Mouse (Mus musculus) layer of hippocampus, adult 9-11 months (tissue): ENCODE measurements around the gene Tcf7.
"Not testable (repeated sequence)": the region's sequence is repeated elsewhere in the genome, so short reads cannot be mapped to it uniquely, and the experiment has no call there.

ENCODE experiments used
- DNase-seq: peaks from one replicate; pipeline ENCODE4 v3.0.0; 2022

Tcf7 gene

DNA sequence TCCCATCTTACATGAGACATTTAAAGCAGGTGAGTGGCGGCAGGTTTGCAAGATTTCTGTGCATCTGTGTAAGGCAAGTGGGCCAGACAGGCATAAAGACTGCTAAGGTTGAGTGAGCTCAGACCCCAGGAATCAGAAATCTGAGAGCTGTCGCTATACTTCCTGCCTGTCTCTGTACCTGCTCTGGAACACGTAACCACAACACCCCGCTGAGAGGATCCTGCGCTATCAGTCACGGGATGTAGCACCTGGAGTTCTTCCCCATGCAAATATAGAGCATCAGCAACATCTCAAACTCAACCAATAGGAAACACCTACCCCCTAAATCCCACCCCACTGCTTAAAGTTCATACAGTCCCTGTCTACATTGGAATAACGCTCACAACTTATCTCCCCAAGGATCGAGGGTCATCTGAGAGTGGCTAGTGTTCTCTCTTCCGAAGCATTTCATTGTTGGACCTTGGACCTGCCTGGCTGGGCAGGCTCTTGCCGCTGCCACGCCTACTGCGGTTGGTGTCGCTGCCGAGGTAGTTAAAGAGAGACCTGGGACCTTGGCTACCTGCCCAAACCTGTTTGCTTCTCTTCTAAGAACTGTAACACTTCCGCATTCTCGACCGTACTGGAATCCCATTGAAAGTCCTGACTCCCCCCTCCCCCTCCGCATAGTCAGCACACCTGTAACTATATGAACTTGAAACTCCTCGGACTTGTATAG lies 58.7 kb downstream of the Tcf7 start:
- no peak for DNase-seq

DNA sequence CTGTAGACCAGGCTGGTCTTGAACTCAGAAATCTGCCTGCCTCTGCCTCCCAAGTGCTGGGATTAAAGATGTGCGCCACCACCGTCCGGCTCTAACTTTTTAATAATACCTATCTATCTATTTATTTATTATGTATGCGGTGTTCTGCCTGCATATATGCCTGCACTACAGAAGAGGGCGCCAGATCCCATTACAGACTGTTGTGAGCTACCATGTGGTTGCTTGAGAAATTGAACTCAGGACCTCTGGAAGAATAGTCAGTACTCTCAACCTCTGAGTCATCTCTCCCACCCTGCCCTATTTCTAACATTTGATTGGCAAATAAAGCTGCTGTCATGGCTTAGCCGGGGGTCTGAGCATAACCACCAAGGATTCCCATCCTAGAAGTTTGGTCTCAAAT lies 59.9 kb downstream of the Tcf7 start:
- no peak for DNase-seq

DNA sequence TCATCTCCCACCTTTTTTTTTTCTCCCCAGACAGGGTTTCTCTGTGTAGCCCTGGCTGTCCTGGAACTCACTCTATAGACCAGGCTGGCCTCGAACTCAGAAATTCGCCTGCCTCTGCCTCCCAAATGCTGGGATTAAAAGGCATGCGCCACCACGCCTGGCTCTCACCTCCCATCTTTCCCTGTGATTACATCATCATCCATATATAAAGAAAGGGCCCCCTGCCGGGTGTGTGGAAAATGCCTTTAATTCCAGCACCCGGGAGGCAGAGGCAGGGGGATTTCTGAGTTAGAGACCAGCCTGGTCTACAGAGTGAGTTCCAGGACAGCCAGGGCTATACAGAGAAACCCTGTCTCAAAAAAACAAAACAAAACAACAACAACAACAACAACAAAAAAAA lies 60.9 kb downstream of the Tcf7 start:
- not testable (repeated sequence) for DNase-seq

GRCm38 (mm10) chr11:52220282-52220681 lies 62.5 kb downstream of the Tcf7 start:
- peak; percentile 54 for DNase-seq

DNA sequence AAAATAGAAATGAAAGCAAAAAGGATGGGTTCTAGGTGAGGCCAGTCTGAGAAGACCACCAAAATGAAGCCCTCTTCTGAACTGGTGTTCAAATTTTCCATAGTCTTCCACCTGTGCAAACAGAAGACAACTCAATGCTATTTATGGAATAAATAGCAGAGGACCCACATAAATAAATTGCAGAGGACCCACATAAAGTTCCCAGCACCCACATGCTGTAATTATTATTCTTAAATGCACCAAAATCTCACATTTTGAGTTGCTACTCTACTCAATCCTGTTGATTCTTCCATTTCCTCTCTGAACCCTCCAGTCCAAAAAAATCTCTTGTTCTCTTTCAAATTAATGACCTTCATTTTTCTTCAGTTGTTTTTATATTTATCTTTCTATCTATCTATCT lies 68.9 kb downstream of the Tcf7 start, which contains the start of gene Olfr1371:
Gene Olfr1371 (minus strand): TSS at position 101 of the 400 bp plus-strand sequence.
- no peak for DNase-seq
